Mouse (Mus musculus) kidney, embryonic 16.5 days (tissue): ENCODE data around the gene Ppp1cc. TPM values are rescaled to one million over a fixed set of nuclear protein-coding genes. Genes with fewer than 3 reads are reported as not detected.

ENCODE experiments used
- ATAC-seq: fragments of 200-750 bp; cut with Nextera tagmentation; 2 replicates; pipeline ENCODE4 v1.8.0; 2017; ENCODE audit warnings: moderate TSS enrichment; ENCODE audit not compliant: low FRiP score, low TSS enrichment
- H3K27ac ChIP-seq: fragments of 300-500 bp; sonication (generic); 2 replicates; pipeline ENCODE4 v1.5.1; 2014; ENCODE audit warnings: low read length
- H3K27me3 ChIP-seq: fragments of 300-500 bp; sonication (generic); 2 replicates; pipeline ENCODE4 v1.6.1; 2014; ENCODE audit warnings: low read length, control low read depth, mixed read lengths; ENCODE audit not compliant: insufficient read depth
- H3K36me3 ChIP-seq: fragments of 300-500 bp; sonication (generic); 2 replicates; pipeline ENCODE4 v1.6.1; 2014; ENCODE audit warnings: low read length, control low read depth, mixed read lengths; ENCODE audit not compliant: insufficient read depth
- H3K4me1 ChIP-seq: fragments of 300-500 bp; sonication (generic); 2 replicates; pipeline ENCODE4 v1.6.1; 2014; ENCODE audit warnings: low read length, control low read depth, mixed read lengths; ENCODE audit not compliant: insufficient read depth
- H3K4me2 ChIP-seq: fragments of 300-500 bp; sonication (generic); replicated peaks from 2 replicates; pipeline ENCODE4 v1.6.1; 2014; ENCODE audit warnings: low read depth, low read length
- H3K4me3 ChIP-seq: fragments of 300-500 bp; sonication (generic); 2 replicates; pipeline ENCODE4 v1.5.1; 2014; ENCODE audit warnings: mild to moderate bottlenecking, low read length
- H3K9ac ChIP-seq: fragments of 300-500 bp; sonication (generic); replicated peaks from 2 replicates; pipeline ENCODE4 v1.6.1; 2014; ENCODE audit warnings: low read length
- H3K9me3 ChIP-seq: fragments of 300-500 bp; sonication (generic); 2 replicates; pipeline ENCODE4 v1.6.1; 2016; ENCODE audit warnings: low read length, control low read depth
- WGBS: fragments of 180-500 bp; shearing (Covaris S2); extraction: QIAGEN DNeasy Blood & Tissue Kit; methylation state at CpG from one replicate; pipeline ENCODE4 v1.1.7; 2014; 5-methylcytosine and 5-hydroxymethylcytosine counted together
- polyA plus RNA-seq: library from polyadenylated mRNA; unstranded; fragments of >200 nt; fragmentation: Nextera tagmentation; extraction: Ambion mirVana; gene quantifications from 2 replicates; pipeline ENCODE4 v1.2.1, GENCODE M21; 2015

The Ppp1cc gene
- polyA plus RNA-seq, 1 experiment from 2014 or later: 277 TPM

- H3K9ac ChIP-seq: no peak overlapping the region
- no peaks in the 10 kb centered on the region for H3K4me1 ChIP-seq
- H3K27ac ChIP-seq: no peak overlapping the region
- ATAC-seq: no peak
- no peak overlapping the region for H3K4me2 ChIP-seq
- 58% methylated on average over 8 of the region's 8 CpGs for WGBS
- no peaks in the 10 kb centered on the region for H3K27me3 ChIP-seq
- H3K4me3 ChIP-seq: no peak overlapping the region
- no peaks in the 10 kb centered on the region for H3K9me3 ChIP-seq
- no peaks in the 10 kb centered on the region for H3K36me3 ChIP-seq
These were observed 32.8 kb upstream of the Ppp1cc start for GRCm38 (mm10) chr5:122125211-122125760.

- 29% methylated on average over 16 of the region's 16 CpGs for WGBS
- no peaks in the 10 kb centered on the region for H3K27me3 ChIP-seq
- 0 out of 2 replicates have a peak overlapping the region, but pooled peaks have one; percentile 24 for H3K4me2 ChIP-seq
- 0 out of 2 replicates have a peak, but pooled peaks have one; percentile 24 for ATAC-seq
- 0 out of 2 replicates have a peak overlapping the region, but pooled peaks have one; percentile 13 for H3K9ac ChIP-seq
- H3K9me3 ChIP-seq: no peaks in the 10 kb centered on the region
- no peak overlapping the region for H3K27ac ChIP-seq
- H3K36me3 ChIP-seq: no peaks in the 10 kb centered on the region
- H3K4me3 ChIP-seq: no peak overlapping the region
- peaks cover 12% of the 10 kb centered on the region for H3K4me1 ChIP-seq
These were observed 28.9 kb upstream of the Ppp1cc start for GRCm38 (mm10) chr5:122129068-122129655.

GRCm38 (mm10) chr5:122130341-122130998 is 27.6 kb upstream of the Ppp1cc start:
- 87% methylated on average over 11 of the region's 11 CpGs for WGBS
- Histone ChIP-seq H3K9me3 (no peaks in the 10 kb centered on the region), H3K27ac (no peak overlapping the region), H3K9ac (no peak overlapping the region), H3K4me1 (peaks cover 12% of the 10 kb centered on the region), H3K4me3 (no peak overlapping the region), H3K4me2 (no peak overlapping the region), H3K36me3 (no peaks in the 10 kb centered on the region), H3K27me3 (no peaks in the 10 kb centered on the region)
- ATAC-seq: no peak

GRCm38 (mm10) chr5:122131076-122132051 is 26.7 kb upstream of the Ppp1cc start:
- H3K27me3 ChIP-seq: no peaks in the 10 kb centered on the region
- peak overlapping the region; percentile 43 for H3K4me3 ChIP-seq
- no peak overlapping the region for H3K27ac ChIP-seq
- H3K36me3 ChIP-seq: no peaks in the 10 kb centered on the region
- H3K9ac ChIP-seq: peak overlapping the region; percentile 43
- peak overlapping the region; percentile 85 for H3K4me2 ChIP-seq
- 12% methylated on average over 34 of the region's 34 CpGs for WGBS
- ATAC-seq: peak; percentile 58; the same call in 1 of the 2 replicates
- H3K4me1 ChIP-seq: peaks cover 12% of the 10 kb centered on the region
- H3K9me3 ChIP-seq: no peaks in the 10 kb centered on the region

GRCm38 (mm10) chr5:122132167-122133049 is 25.7 kb upstream of the Ppp1cc start:
- ATAC-seq: no peak
- H3K9ac ChIP-seq: peak overlapping the region; percentile 43
- H3K36me3 ChIP-seq: no peaks in the 10 kb centered on the region
- H3K27ac ChIP-seq: no peak overlapping the region
- H3K4me2 ChIP-seq: peak overlapping the region; percentile 85
- H3K4me1 ChIP-seq: peaks cover 12% of the 10 kb centered on the region
- 26% methylated on average over 26 of the region's 26 CpGs for WGBS
- H3K27me3 ChIP-seq: no peaks in the 10 kb centered on the region
- H3K9me3 ChIP-seq: no peaks in the 10 kb centered on the region
- H3K4me3 ChIP-seq: peak overlapping the region; percentile 43

GRCm38 (mm10) chr5:122133050-122133389 is 25.1 kb upstream of the Ppp1cc start:
- WGBS: 82% methylated on average over 9 of the region's 9 CpGs
- Histone ChIP-seq H3K27ac (no peak overlapping the region), H3K36me3 (no peaks in the 10 kb centered on the region), H3K9ac (no peak overlapping the region), H3K9me3 (no peaks in the 10 kb centered on the region), H3K4me3 (no peak overlapping the region), H3K27me3 (no peaks in the 10 kb centered on the region), H3K4me1 (peaks cover 12% of the 10 kb centered on the region), H3K4me2 (no peak overlapping the region)
- ATAC-seq: no peak

GRCm38 (mm10) chr5:122134395-122135289 is 23.4 kb upstream of the Ppp1cc start:
- no peaks in the 10 kb centered on the region for H3K9me3 ChIP-seq
- no peak for ATAC-seq
- H3K4me2 ChIP-seq: no peak overlapping the region
- WGBS: 89% methylated on average over 14 of the region's 14 CpGs
- no peaks in the 10 kb centered on the region for H3K36me3 ChIP-seq
- peaks cover 12% of the 10 kb centered on the region for H3K4me1 ChIP-seq
- no peak overlapping the region for H3K27ac ChIP-seq
- H3K9ac ChIP-seq: no peak overlapping the region
- no peaks in the 10 kb centered on the region for H3K27me3 ChIP-seq
- H3K4me3 ChIP-seq: no peak overlapping the region

GRCm38 (mm10) chr5:122135290-122135882 is 22.7 kb upstream of the Ppp1cc start:
- WGBS: 81% methylated on average over 3 of the region's 3 CpGs
- ATAC-seq: no peak
- H3K9me3 ChIP-seq: no peaks in the 10 kb centered on the region
- H3K36me3 ChIP-seq: no peaks in the 10 kb centered on the region
- peaks cover 12% of the 10 kb centered on the region for H3K4me1 ChIP-seq
- H3K4me2 ChIP-seq: no peak overlapping the region
- no peak overlapping the region for H3K9ac ChIP-seq
- no peaks in the 10 kb centered on the region for H3K27me3 ChIP-seq
- no peak overlapping the region for H3K27ac ChIP-seq
- H3K4me3 ChIP-seq: no peak overlapping the region
